Mouse (Mus musculus) lung, embryonic 16.5 days (tissue): ENCODE measurements around the gene P2rx4. TPM values are rescaled to one million over a fixed set of nuclear protein-coding genes. Genes with fewer than 3 reads are reported as not detected.
A peak's percentile ranks its signal among the peaks of the same experiment; 100 is the strongest.

Source experiments
- ATAC-seq: fragments of 200-750 bp; cut with Nextera tagmentation; 2 replicates; pipeline ENCODE4 v1.8.0; 2017; ENCODE audit warnings: low read depth, mild to moderate bottlenecking, moderate library complexity
- H3K27ac ChIP-seq: fragments of 300-500 bp; sonication (generic); 2 replicates; pipeline ENCODE4 v1.5.1; 2014; ENCODE audit warnings: mild to moderate bottlenecking, control low read depth, low read length
- H3K27me3 ChIP-seq: fragments of 300-500 bp; sonication (generic); 2 replicates; pipeline ENCODE4 v1.6.1; 2014; ENCODE audit warnings: low read depth, low read length, mixed read lengths; ENCODE audit not compliant: control insufficient read depth, insufficient read depth
- H3K36me3 ChIP-seq: fragments of 300-500 bp; sonication (generic); 2 replicates; pipeline ENCODE4 v1.6.1; 2014; ENCODE audit warnings: low read length; ENCODE audit not compliant: control insufficient read depth, insufficient read depth
- H3K4me1 ChIP-seq: fragments of 300-500 bp; sonication (generic); replicated peaks from 2 replicates; pipeline ENCODE4 v1.6.1; 2014; ENCODE audit warnings: low read length, mixed read lengths; ENCODE audit not compliant: control insufficient read depth, insufficient read depth
- H3K4me2 ChIP-seq: fragments of 300-500 bp; sonication (generic); 2 replicates; pipeline ENCODE4 v1.6.1; 2014; ENCODE audit warnings: low read depth, low read length, control low read depth
- H3K4me3 ChIP-seq: fragments of 300-500 bp; sonication (generic); 2 replicates; pipeline ENCODE4 v1.5.1; 2014; ENCODE audit warnings: mild to moderate bottlenecking, low read length, control low read depth
- H3K9ac ChIP-seq: fragments of 300-500 bp; sonication (generic); 2 replicates; pipeline ENCODE4 v1.6.1; 2014; ENCODE audit warnings: low read length, control low read depth
- H3K9me3 ChIP-seq: fragments of 300-500 bp; sonication (generic); 2 replicates; pipeline ENCODE4 v1.6.1; 2016; ENCODE audit warnings: low read length; ENCODE audit not compliant: control insufficient read depth
- WGBS: fragments of 180-500 bp; shearing (Covaris S2); extraction: QIAGEN DNeasy Blood & Tissue Kit; methylation state at CpG from one replicate; pipeline ENCODE4 v1.1.7; 2014; 5-methylcytosine and 5-hydroxymethylcytosine counted together
- polyA plus RNA-seq: library from polyadenylated mRNA; unstranded; fragments of >200 nt; fragmentation: Nextera tagmentation; extraction: Ambion mirVana; gene quantifications from 2 replicates; pipeline ENCODE4 v1.2.1, GENCODE M21; 2015

Gene P2rx4
- polyA plus RNA-seq, 1 experiment from 2014 or later: 19.6 TPM

GRCm38 (mm10) chr5:122756680-122757079 lies 49.3 kb downstream of the P2rx4 start:
- peaks cover 19% of the 10 kb centered on the region for H3K36me3 ChIP-seq
- no peak overlapping the region for H3K27ac ChIP-seq
- H3K4me1 ChIP-seq: no peaks in the 10 kb centered on the region
- H3K27me3 ChIP-seq: no peaks in the 10 kb centered on the region
- no peak overlapping the region for H3K9ac ChIP-seq
- ATAC-seq: no peak
- WGBS: 72% methylated on average over 7 of the region's 7 CpGs
- no peak overlapping the region for H3K4me2 ChIP-seq
- 0 out of 2 replicates have a peak, but pooled peaks cover 5% of the 10 kb centered on the region for H3K9me3 ChIP-seq
- H3K4me3 ChIP-seq: no peak overlapping the region

GRCm38 (mm10) chr5:122763271-122764031 lies 56.1 kb downstream of the P2rx4 start:
- Histone ChIP-seq H3K27ac (peak overlapping the region; percentile 82), H3K27me3 (no peaks in the 10 kb centered on the region), H3K4me3 (peak overlapping the region; percentile 12), H3K4me1 (peaks cover 5% of the 10 kb centered on the region), H3K9me3 (no peaks in the 10 kb centered on the region), H3K4me2 (peak overlapping the region; percentile 36), H3K9ac (peak overlapping the region; percentile 52), H3K36me3 (no peaks in the 10 kb centered on the region)
- WGBS: 45% methylated on average over 29 of the region's 29 CpGs
- peak; percentile 51 for ATAC-seq

GRCm38 (mm10) chr5:122764032-122764464 lies 56.7 kb downstream of the P2rx4 start:
- H3K9ac ChIP-seq: peak overlapping the region; percentile 52
- H3K36me3 ChIP-seq: no peaks in the 10 kb centered on the region
- peak; percentile 37 for ATAC-seq
- peaks cover 5% of the 10 kb centered on the region for H3K4me1 ChIP-seq
- peak overlapping the region; percentile 12 for H3K4me3 ChIP-seq
- no peaks in the 10 kb centered on the region for H3K9me3 ChIP-seq
- WGBS: 46% methylated on average over 10 of the region's 10 CpGs
- no peaks in the 10 kb centered on the region for H3K27me3 ChIP-seq
- H3K4me2 ChIP-seq: peak overlapping the region; percentile 36
- peak overlapping the region; percentile 82 for H3K27ac ChIP-seq

GRCm38 (mm10) chr5:122767283-122767682 lies 59.9 kb downstream of the P2rx4 start:
- Histone ChIP-seq H3K4me3 (no peak overlapping the region), H3K36me3 (peaks cover 1% of the 10 kb centered on the region; the same call in 1 of the 2 replicates), H3K9ac (no peak overlapping the region), H3K4me2 (no peak overlapping the region), H3K9me3 (no peaks in the 10 kb centered on the region), H3K27me3 (no peaks in the 10 kb centered on the region), H3K27ac (no peak overlapping the region), H3K4me1 (peaks cover 21% of the 10 kb centered on the region)
- ATAC-seq: no peak
- WGBS: 91% methylated on average over 11 of the region's 11 CpGs

GRCm38 (mm10) chr5:122769101-122769568 lies 61.8 kb downstream of the P2rx4 start:
- H3K27ac ChIP-seq: no peak overlapping the region
- ATAC-seq: no peak

GRCm38 (mm10) chr5:122770304-122770703 lies 63.0 kb downstream of the P2rx4 start:
- 47% methylated on average over 7 of the region's 7 CpGs for WGBS
- Histone ChIP-seq H3K9ac (peak overlapping the region; percentile 5), H3K4me2 (peak overlapping the region; percentile 43; the same call in 1 of the 2 replicates), H3K4me1 (peaks cover 16% of the 10 kb centered on the region), H3K27me3 (no peaks in the 10 kb centered on the region), H3K36me3 (peaks cover 5% of the 10 kb centered on the region; the same call in 1 of the 2 replicates), H3K27ac (peak overlapping the region; percentile 86), H3K4me3 (no peak overlapping the region), H3K9me3 (no peaks in the 10 kb centered on the region)
- peak; percentile 62 for ATAC-seq

More at GRCm38 (mm10) chr5:122769101-122769568, 61.8 kb downstream of the P2rx4 start:
- peaks cover 5% of the 10 kb centered on the region; the same call in 1 of the 2 replicates for H3K36me3 ChIP-seq
- peaks cover 16% of the 10 kb centered on the region for H3K4me1 ChIP-seq
- no peak overlapping the region for H3K4me3 ChIP-seq
- no peak overlapping the region for H3K4me2 ChIP-seq
- no peaks in the 10 kb centered on the region for H3K27me3 ChIP-seq
- 87% methylated on average over 15 of the region's 15 CpGs for WGBS
- H3K9ac ChIP-seq: no peak overlapping the region
- no peaks in the 10 kb centered on the region for H3K9me3 ChIP-seq

GRCm38 (mm10) chr5:122770806-122771261 lies 63.5 kb downstream of the P2rx4 start:
- H3K4me2 ChIP-seq: peak overlapping the region; percentile 43
- H3K9ac ChIP-seq: peak overlapping the region; percentile 5
- peaks cover 16% of the 10 kb centered on the region for H3K4me1 ChIP-seq
- no peaks in the 10 kb centered on the region for H3K27me3 ChIP-seq
- WGBS: 25% methylated on average over 9 of the region's 10 CpGs
- H3K36me3 ChIP-seq: peaks cover 5% of the 10 kb centered on the region; the same call in 1 of the 2 replicates
- H3K4me3 ChIP-seq: no peak overlapping the region
- peak overlapping the region; percentile 86 for H3K27ac ChIP-seq
- ATAC-seq: peak; percentile 81
- H3K9me3 ChIP-seq: no peaks in the 10 kb centered on the region

GRCm38 (mm10) chr5:122771428-122771827 lies 64.1 kb downstream of the P2rx4 start:
- Histone ChIP-seq H3K27me3 (no peaks in the 10 kb centered on the region), H3K36me3 (peaks cover 5% of the 10 kb centered on the region; the same call in 1 of the 2 replicates), H3K9me3 (no peaks in the 10 kb centered on the region), H3K4me1 (peaks cover 16% of the 10 kb centered on the region), H3K9ac (no peak overlapping the region), H3K4me2 (no peak overlapping the region), H3K4me3 (no peak overlapping the region), H3K27ac (peak overlapping the region; percentile 86; the same call in 1 of the 2 replicates)
- 68% methylated on average over 8 of the region's 9 CpGs for WGBS
- no peak for ATAC-seq

GRCm38 (mm10) chr5:122773756-122774155 lies 66.4 kb downstream of the P2rx4 start:
- WGBS: 75% methylated on average over 11 of the region's 11 CpGs
- H3K4me3 ChIP-seq: no peak overlapping the region
- H3K9ac ChIP-seq: no peak overlapping the region
- peaks cover 5% of the 10 kb centered on the region; the same call in 1 of the 2 replicates for H3K36me3 ChIP-seq
- no peak overlapping the region for H3K4me2 ChIP-seq
- no peak for ATAC-seq
- H3K9me3 ChIP-seq: no peaks in the 10 kb centered on the region
- no peak overlapping the region for H3K27ac ChIP-seq
- no peaks in the 10 kb centered on the region for H3K27me3 ChIP-seq
- peaks cover 23% of the 10 kb centered on the region for H3K4me1 ChIP-seq
